Mouse (Mus musculus) megakaryocyte-erythroid progenitor cell, adult 5-6 weeks (primary cell): ENCODE measurements around the gene Adamts16. TPM values are rescaled to one million over a fixed set of nuclear protein-coding genes. Genes with fewer than 3 reads are reported as not detected.

ENCODE experiments used
- ATAC-seq: replicated peaks from 2 replicates; pipeline ENCODE4 v1.8.0; 2016; ENCODE audit warnings: mild to moderate bottlenecking, inconsistent platforms; ENCODE audit not compliant: severe bottlenecking, poor library complexity, low FRiP score, low TSS enrichment
- total RNA-seq, 2 experiments: library from RNA; stranded (forward) in 1 of 2; stranded (reverse) in 1 of 2; fragments of 200-1000, 215-1000 nt in 1 of 2; fragments of >200 nt in 1 of 2; fragmentation: Nextera tagmentation in 1 of 2; gene quantifications; 2 replicates each; pipeline ENCODE4 v1.2.3; 2014 to 2017

The Adamts16 gene
- total RNA-seq, 2 experiments from 2014 or later: not detected

DNA sequence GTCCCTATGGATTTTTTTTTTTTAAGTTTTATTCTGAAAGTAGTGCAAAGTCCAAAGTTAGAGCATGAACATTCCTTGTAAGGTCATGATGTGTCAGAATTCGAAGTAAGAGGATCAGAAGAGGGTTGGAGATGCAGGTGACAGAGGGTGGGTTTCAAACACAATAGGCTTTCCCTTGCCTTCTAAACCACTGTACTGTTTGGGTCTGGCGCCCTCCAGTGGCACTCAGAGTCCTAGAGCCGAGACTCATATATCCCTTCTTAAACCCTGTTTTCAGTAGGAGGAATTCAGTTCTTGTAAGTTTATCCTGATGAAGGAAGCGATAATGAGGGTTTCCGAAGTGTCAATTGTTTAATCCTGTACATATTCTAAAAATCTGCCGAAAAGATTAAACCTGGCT is 1.4 kb downstream of the Adamts16 start:
- ATAC-seq: 0 out of 2 replicates have a peak, but pooled peaks have one; percentile 65

DNA sequence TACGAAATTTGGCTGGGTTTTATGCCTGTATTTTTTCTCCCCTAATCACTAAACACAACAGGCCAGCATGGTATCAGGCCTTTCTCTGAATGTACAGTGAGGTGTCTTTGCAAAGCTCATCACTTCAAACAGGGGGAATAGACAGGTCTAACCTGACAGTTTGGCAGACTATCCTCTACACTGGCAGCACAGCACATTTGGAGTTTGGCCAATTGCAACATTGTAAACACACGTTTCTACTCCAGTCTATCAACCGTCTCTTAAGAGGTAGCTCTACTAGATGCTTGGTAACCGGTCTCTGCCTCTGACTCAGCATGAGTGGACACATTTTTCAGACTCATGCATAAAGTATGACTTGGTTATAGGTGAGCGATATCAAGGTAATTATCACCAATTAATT is 4.0 kb downstream of the Adamts16 start:
- no peak for ATAC-seq

GRCm38 (mm10) chr13:70836246-70836645 is 5.4 kb downstream of the Adamts16 start:
- ATAC-seq: no peak

- no peak for ATAC-seq
These were observed 8.9 kb downstream of the Adamts16 start for GRCm38 (mm10) chr13:70832593-70833138.

DNA sequence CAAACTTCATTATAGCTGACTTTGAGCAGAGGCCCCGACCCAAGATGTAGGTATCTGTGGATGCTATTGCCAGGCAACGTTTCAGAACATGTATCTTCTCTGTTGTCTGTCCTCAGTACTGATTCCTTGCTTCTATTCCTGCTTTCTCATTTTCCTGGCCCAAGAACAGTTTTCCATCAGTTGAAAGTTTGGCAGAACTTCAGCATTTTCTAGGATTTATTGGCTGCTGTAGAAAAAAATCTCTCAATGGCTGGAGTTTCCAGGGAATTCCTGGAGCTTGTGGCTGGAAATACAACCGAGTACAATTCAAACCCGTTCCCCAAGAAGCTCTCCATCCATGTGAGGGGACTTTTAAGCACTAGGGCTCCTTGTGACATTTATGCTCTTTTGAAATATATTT is 10.6 kb downstream of the Adamts16 start:
- ATAC-seq: no peak

DNA sequence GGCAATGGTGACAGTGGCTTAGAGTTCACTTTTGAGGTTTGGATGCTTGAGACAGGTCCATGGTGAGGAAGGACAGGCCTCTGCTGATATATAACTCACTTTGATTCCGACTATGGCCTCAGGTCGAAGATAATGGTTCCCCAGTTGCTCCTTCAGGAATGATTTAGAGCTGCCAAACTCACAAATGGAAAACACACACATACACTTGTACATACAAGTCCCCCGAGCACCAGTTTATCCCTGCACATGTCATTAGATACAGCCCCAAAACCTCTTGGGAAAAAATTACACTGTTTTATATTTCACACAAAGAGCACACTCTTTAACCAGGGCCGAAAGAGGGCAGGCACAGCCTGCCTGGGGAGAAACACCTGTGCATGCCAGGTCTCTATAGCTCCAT is 14.1 kb downstream of the Adamts16 start:
- no peak for ATAC-seq

DNA sequence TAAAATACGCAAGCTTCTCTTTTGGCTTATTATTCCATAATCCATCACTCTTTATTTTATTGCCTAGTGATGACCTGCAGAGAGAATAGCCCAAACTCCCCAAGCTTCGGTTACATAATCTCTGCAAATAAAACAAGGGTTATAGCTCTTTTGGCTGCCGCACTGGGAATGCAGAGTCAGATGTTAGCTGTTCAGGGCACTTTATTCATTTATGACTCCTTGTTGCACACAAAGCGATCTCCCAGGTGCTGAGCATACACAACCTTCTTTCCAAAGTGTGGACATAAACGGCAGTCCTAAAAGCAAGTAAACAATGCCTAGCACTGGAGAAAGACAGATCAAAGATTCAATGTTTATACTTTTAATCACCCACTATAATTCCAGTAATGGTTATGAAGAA is 16.3 kb downstream of the Adamts16 start:
- ATAC-seq: no peak

DNA sequence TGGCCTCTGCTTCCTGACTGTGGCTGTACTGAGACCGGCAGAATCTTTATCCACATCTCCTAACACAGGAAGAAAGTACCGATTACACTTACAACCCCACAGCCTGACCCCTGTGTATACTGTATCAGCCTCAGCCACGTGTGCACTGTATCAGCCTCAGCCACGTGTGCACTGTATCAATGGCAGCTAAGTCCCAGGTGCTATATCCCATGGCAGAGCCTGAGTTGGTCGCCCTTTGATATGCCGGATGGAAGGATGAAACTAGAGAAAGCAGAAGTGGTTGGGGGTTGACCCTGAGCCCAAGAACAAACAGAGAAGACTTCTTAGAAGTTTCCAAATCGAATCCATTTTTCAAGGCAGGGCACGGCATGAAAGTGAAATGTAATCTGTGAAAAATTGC is 17.9 kb downstream of the Adamts16 start:
- ATAC-seq: no peak

- ATAC-seq: no peak
These were observed 22.6 kb downstream of the Adamts16 start for GRCm38 (mm10) chr13:70818982-70819381.

- ATAC-seq: no peak
These were observed 27.2 kb downstream of the Adamts16 start for GRCm38 (mm10) chr13:70814423-70814822.

DNA sequence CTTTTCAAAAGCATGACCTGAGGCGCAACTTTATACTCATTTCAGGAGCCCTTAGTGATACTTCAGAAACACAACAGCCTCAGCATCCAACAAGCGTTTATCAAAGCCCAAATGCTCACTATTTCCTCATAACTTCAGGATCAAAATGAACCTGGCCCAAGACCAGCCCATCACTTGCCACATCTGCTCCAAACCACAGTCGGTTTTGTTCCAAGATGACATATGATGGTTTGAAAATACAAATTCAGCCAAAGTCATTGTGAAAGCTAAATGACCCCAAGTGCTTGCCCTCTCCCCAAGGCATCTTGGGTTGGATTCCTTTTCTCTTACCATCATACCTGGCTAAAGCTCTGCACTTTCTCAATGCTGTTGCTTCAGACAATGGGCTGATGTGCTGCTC is 36.1 kb downstream of the Adamts16 start:
- ATAC-seq: no peak

DNA sequence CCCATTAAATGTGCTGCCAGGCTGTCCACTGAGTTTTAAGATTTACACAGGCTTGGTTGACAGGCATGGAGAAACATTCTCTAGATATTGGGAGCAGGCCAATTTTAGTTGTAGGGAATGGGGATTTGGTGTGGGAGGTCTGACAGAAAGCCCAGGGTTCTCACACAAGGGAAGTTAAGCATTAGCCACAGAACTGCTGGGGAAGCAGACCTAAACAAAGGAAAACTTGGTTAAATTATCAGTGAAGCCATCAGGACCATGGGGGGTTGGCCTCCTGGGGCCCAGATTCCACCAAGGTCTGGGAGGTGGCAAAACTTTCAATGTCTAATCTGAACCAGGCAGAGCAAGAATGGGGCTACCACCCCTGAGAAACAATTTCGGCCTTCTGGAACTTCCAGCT is 38.8 kb downstream of the Adamts16 start:
- no peak for ATAC-seq

DNA sequence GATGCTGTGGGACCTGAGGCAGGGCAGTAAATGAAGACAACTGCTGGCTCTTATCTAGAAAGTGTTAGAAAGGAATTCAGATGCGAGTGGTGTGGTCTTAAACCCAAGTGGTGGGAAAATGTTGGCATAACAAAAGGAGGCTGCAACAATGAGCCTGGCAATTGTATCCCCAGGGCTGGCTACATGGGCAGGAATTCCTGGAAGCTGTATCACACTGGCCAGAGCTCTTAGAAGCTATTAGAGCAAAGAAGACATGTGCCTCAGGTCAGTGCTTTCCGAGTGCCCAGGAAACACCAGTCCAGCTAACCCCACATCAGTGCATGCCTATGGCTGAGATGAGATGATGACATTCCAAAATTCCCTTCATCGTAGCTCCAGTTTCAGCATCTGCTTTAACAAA is 42.3 kb downstream of the Adamts16 start:
- ATAC-seq: no peak

GRCm38 (mm10) chr13:70798396-70798795 is 43.2 kb downstream of the Adamts16 start:
- no peak for ATAC-seq

DNA sequence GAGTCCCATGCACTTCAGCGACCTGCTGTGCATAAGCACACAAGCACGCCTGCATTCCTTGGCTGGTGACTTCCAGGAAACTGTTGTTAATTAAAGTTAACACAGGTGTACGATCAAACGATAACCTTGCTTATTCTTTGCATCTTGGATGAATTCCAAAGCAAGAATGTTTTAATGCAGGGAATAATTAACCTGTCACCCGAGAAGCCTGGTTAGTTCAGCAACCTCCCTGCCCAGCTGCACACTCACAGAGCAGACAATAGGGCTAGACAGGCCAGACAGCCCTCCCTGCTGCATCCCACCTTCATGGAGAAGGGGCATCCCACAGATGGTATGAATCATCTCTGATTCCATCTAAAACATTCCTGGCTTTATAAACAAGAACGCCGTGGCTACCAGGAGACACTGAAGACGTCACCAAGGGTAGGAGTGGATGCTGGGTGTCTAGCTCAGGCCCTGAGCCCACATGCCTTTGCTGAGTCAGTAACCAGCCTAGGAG is 47.5 kb downstream of the Adamts16 start:
- no peak for ATAC-seq

- no peak for ATAC-seq
These were observed 48.0 kb downstream of the Adamts16 start for GRCm38 (mm10) chr13:70793660-70794059.

DNA sequence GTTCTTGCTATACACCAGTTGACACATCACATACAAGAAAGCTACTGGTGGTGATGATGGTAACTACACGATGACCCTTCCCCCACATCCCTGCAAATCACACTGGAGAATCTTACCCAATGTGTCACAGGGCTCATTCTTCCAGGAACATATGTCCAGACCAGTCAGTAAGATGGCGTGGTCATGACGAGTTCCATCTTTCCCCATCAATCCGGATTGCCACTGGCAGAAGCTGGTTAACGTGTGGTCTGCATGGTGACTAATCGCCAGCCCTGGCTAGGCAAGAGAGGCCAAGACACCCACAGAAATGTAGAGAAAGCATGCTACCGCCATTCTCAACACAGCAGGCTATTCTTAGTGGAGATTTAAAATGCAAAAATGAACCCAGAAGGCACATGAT is 48.7 kb downstream of the Adamts16 start:
- ATAC-seq: no peak

DNA sequence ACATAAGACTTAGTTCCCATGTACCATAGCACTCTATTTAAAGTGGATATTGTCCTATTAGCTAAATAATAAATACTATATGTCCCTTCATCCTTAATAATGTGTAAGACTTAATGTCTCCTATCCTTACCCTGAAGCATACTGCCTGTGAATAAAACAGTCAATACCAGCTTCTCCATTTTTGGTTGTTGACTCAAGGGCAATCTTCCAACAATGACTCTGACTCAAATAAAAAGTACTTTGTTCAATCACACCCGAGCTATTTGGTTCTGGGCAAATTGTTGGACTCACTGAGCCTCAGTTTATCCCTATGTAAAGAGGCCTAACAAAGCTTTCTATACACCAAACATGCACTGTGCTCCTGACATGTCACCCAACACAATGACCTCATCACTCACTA is 51.8 kb downstream of the Adamts16 start:
- no peak for ATAC-seq

- no peak for ATAC-seq
These were observed 52.6 kb downstream of the Adamts16 start for GRCm38 (mm10) chr13:70789022-70789421.

DNA sequence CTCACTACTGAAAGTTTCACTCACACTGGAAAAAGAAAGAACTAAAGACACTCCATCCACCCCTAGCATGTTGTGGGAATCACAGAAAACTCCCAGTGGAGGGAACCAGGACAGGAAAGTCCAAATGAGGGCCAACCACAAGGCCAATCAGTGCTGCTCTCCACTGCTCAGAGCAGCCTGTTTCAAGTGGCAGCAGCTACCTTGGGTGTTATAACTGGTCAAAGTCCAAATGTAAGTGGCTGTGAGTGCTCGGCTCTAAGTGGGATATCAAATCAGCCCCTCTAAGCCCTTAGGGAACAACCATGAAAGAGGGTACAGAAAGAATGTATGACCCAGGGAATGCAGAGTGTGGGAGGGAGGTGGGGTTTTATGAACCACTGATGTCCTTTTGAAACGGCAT is 56.5 kb downstream of the Adamts16 start:
- ATAC-seq: no peak

GRCm38 (mm10) chr13:70784126-70784525 is 57.5 kb downstream of the Adamts16 start:
- no peak for ATAC-seq

DNA sequence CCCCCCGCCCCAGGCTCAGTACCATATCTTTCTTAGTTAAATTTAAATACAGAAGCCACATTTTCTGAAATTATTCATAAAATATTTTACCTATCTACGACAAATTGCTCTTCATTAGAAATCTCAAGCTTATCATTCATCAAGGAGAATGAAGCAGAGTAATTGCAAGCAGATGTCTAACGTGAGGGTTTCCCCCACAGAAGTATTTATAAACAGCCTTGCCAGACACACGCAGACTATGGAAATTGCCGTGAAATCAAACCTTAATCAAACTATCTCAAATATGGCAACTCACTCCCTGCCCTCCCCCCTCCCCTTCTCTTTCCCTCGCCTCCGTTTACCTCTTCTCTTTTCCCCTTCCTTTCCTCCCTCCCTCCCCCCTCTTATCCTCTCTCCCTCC is 61.8 kb downstream of the Adamts16 start:
- no peak for ATAC-seq
